Mouse (Mus musculus): ENCODE measurements around the gene Ift172. TPM values are rescaled to one million over a fixed set of nuclear protein-coding genes. Genes with fewer than 3 reads are reported as not detected.

The Ift172 gene
- polyA plus RNA-seq, 1 experiment: 20.9 TPM

DNA sequence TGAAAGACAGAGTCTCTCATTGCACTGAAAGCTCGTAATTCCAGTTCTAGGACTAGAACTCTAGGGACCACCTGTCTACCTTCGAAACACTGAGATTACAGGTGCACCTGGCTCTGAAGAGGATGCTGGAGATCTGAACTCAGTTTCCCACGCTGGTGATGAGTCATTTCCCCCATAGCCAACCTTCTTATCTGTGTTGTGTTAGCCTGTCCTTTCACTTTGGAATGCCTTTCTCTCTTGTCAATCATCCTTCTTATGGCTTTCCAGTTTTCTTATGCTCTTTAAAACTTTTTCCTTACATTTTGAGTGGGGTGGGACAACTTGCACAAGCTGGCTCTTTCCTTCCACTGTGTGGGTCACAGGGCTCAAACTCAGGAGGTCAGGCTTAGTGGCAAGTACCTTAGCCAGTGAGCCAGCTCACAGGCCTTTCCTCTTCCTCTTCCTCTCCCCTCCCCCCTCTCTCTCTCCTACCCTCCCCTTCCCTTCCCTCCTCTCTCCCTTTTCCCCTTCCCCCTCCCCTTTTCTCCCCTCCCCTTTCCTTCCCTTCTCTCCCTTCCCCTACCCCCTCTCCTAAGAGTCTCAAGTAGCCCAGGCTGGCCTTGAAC lies 1.2 kb downstream of the Ift172 start:
- 49% methylated on average over 3 of the region's 3 CpGs for WGBS
- Histone ChIP-seq H3K27ac (ENCODE audit: insufficient read depth, low read depth, low read length) (no peak overlapping the region), H3K27me3 (ENCODE audit: control insufficient read depth, insufficient read depth, low read length) (no peaks in the 10 kb centered on the region), H3K36me3 (ENCODE audit: control insufficient read depth, insufficient read depth, low read length) (peaks cover 3% of the 10 kb centered on the region; the same call in 1 of the 2 replicates), H3K4me3 (ENCODE audit: low read depth, low read length) (no peak overlapping the region), H3K4me1 (ENCODE audit: control insufficient read depth, insufficient read depth, insufficient read length, low read length) (peaks cover 2% of the 10 kb centered on the region; the same call in 1 of the 2 replicates)
- TF ChIP-seq POLR2A (IDR thresholded peaks at IDR 0.05; ENCODE audit: low read depth, low read length): no peak
- no peak for TF ChIP-seq CTCF (IDR thresholded peaks at IDR 0.05; ENCODE audit: extremely low read depth, insufficient read length, insufficient replicate concordance, low read depth, low read length)

DNA sequence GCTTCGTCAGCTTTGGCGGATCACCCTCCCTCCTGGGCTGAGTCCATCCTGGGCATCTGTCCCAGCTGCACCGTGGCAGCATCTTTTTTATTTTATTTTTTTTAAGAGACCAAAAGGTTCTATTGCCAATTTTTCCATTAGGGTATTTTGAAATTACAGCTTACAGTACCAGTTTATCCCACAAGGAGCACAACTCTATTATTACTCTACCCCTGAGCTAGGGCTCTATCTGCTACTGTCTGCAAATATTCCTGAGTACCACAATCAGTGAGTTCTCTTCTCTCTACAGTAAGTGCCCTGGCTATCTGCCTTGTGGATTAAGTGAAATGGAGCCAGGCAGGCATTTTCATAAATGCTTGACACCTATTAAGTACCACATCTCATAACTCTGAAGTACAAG lies 2.3 kb downstream of the Ift172 start:
- TF ChIP-seq CTCF (IDR thresholded peaks at IDR 0.05; ENCODE audit: extremely low read depth, insufficient read length, insufficient replicate concordance, low read depth, low read length): no peak
- no peak for TF ChIP-seq POLR2A (IDR thresholded peaks at IDR 0.05; ENCODE audit: low read depth, low read length)
- Histone ChIP-seq H3K4me1 (ENCODE audit: control insufficient read depth, insufficient read depth, insufficient read length, low read length) (peaks cover 2% of the 10 kb centered on the region; the same call in 1 of the 2 replicates), H3K27me3 (ENCODE audit: control insufficient read depth, insufficient read depth, low read length) (no peaks in the 10 kb centered on the region), H3K36me3 (ENCODE audit: control insufficient read depth, insufficient read depth, low read length) (peaks cover 3% of the 10 kb centered on the region; the same call in 1 of the 2 replicates), H3K27ac (ENCODE audit: insufficient read depth, low read depth, low read length) (peak overlapping the region; percentile 51; the same call in 1 of the 2 replicates), H3K4me3 (ENCODE audit: low read depth, low read length) (no peak overlapping the region)
- WGBS: 68% methylated on average over 3 of the region's 3 CpGs

DNA sequence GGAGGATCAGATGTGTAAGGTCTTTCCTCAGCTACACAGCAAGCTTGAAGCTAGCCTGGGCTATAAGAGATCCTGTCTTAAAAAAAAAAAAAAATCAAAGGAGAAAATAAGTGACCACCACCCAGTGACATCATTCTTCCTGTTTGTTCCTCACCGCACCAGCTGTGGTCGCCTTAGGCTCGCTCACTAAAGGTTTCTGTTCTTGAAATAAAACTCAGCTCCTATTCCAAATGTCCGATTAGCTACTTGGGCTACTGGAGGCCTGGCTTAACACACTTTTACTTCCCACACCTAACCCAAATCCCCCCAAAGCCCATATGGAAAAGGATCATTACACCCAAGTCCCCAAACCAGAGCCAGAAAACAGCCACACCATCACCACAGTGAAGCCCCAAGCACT lies 2.7 kb downstream of the Ift172 start:
- Histone ChIP-seq H3K27ac (ENCODE audit: insufficient read depth, low read depth, low read length) (peak overlapping the region; percentile 51; the same call in 1 of the 2 replicates), H3K4me1 (ENCODE audit: control insufficient read depth, insufficient read depth, insufficient read length, low read length) (peaks cover 2% of the 10 kb centered on the region; the same call in 1 of the 2 replicates), H3K4me3 (ENCODE audit: low read depth, low read length) (no peak overlapping the region), H3K27me3 (ENCODE audit: control insufficient read depth, insufficient read depth, low read length) (no peaks in the 10 kb centered on the region), H3K36me3 (ENCODE audit: control insufficient read depth, insufficient read depth, low read length) (peaks cover 6% of the 10 kb centered on the region; the same call in 1 of the 2 replicates)
- WGBS: 79% methylated on average over 4 of the region's 4 CpGs
- no peak for TF ChIP-seq POLR2A (IDR thresholded peaks at IDR 0.05; ENCODE audit: low read depth, low read length)
- no peak for TF ChIP-seq CTCF (IDR thresholded peaks at IDR 0.05; ENCODE audit: extremely low read depth, insufficient read length, insufficient replicate concordance, low read depth, low read length)

DNA sequence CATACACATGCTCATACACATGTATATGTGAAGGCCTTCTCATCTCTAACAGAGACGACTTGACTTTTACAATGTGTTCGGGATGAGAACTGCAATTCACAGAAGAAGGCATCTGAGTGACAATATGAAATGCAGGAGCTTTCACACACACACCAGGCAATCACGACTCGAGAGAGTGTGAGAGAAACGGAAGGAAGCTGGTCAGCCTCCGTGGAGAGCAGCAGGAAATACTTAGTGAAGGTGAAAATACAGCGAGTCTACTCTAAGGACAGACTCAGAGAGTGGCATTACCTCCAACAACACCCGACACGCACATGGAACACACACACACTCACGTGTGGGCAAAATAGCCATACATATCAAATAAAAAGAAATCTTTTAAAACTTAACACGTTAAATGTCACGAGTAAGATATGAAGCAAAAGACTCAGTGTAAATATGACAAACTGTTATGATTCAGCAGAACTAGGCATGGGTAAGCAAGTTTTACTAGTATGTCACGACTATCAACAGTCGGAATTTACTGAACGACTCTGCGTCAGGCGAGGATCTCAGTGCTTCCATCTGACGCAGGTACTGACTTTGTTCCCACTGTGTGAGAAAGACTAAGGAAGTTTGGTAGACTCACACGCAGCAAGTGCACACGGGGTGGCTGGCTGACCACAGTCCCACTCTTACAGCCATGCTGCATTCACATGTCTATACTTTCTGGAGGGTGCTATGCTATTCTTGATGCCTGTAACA lies 11.5 kb downstream of the Ift172 start:
- Histone ChIP-seq H3K36me3 (ENCODE audit: control insufficient read depth, insufficient read depth, low read length) (peaks cover 6% of the 10 kb centered on the region), H3K27ac (ENCODE audit: insufficient read depth, low read depth, low read length) (no peak overlapping the region), H3K27me3 (ENCODE audit: control insufficient read depth, insufficient read depth, low read length) (no peaks in the 10 kb centered on the region), H3K4me1 (ENCODE audit: control insufficient read depth, insufficient read depth, insufficient read length, low read length) (no peaks in the 10 kb centered on the region), H3K4me3 (ENCODE audit: low read depth, low read length) (no peak overlapping the region)
- TF ChIP-seq POLR2A (IDR thresholded peaks at IDR 0.05; ENCODE audit: low read depth, low read length) (no peak), CTCF (IDR thresholded peaks at IDR 0.05; ENCODE audit: extremely low read depth, insufficient read length, insufficient replicate concordance, low read depth, low read length) (no peak)
- 83% methylated on average over 20 of the region's 20 CpGs for WGBS

DNA sequence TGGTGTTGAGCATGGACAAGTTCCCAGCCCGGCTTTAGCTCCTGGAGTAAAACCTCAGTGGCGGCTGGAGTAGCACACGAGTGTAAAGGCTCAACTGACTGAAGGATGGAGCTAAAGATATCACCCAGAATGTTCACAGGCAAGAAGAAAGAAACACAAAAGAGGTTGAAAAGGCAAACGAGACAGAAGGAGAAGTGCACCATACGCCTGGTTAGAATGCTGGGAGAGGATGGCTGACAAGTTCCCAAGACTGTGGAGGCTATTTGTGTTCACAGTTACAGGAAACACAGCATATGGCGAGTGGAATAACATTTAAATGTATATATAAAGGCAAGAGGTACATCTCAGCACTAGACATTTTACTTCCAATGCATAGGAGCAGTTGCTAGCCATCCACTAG lies 17.9 kb downstream of the Ift172 start:
- no peak overlapping the region for H3K27ac ChIP-seq (ENCODE audit: insufficient read depth, low read depth, low read length)
- no peaks in the 10 kb centered on the region for H3K4me1 ChIP-seq (ENCODE audit: control insufficient read depth, insufficient read depth, insufficient read length, low read length)
- TF ChIP-seq CTCF (IDR thresholded peaks at IDR 0.05; ENCODE audit: extremely low read depth, insufficient read length, insufficient replicate concordance, low read depth, low read length): no peak
- TF ChIP-seq POLR2A (IDR thresholded peaks at IDR 0.05; ENCODE audit: low read depth, low read length): no peak
- peaks cover 5% of the 10 kb centered on the region for H3K36me3 ChIP-seq (ENCODE audit: control insufficient read depth, insufficient read depth, low read length)
- 90% methylated on average over 6 of the region's 6 CpGs for WGBS
- H3K27me3 ChIP-seq (ENCODE audit: control insufficient read depth, insufficient read depth, low read length): no peaks in the 10 kb centered on the region
- H3K4me3 ChIP-seq (ENCODE audit: low read depth, low read length): no peak overlapping the region

DNA sequence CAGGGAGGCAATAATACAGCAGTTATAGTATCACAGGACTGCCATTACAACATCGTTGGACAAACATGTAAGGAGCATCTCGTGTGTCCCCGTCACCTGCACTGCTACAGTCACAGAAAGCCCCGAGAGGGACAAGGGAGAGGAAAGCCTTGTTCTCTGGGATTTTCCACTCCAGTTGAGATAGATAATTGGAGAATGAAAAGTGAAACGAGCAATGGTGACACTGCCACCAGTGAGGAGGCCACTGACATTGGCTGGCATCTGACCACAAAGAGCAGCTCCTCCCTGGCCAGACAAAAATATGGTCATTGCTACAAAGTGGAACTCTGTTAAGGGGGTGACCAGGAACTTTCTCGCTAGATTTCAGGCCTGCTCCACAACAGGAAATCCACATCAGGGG lies 23.2 kb downstream of the Ift172 start:
- Histone ChIP-seq H3K36me3 (ENCODE audit: control insufficient read depth, insufficient read depth, low read length) (peaks cover 4% of the 10 kb centered on the region; the same call in 1 of the 2 replicates), H3K4me3 (ENCODE audit: low read depth, low read length) (no peak overlapping the region), H3K27ac (ENCODE audit: insufficient read depth, low read depth, low read length) (no peak overlapping the region), H3K27me3 (ENCODE audit: control insufficient read depth, insufficient read depth, low read length) (no peaks in the 10 kb centered on the region), H3K4me1 (ENCODE audit: control insufficient read depth, insufficient read depth, insufficient read length, low read length) (no peaks in the 10 kb centered on the region)
- TF ChIP-seq CTCF (IDR thresholded peaks at IDR 0.05; ENCODE audit: extremely low read depth, insufficient read length, insufficient replicate concordance, low read depth, low read length) (no peak), POLR2A (IDR thresholded peaks at IDR 0.05; ENCODE audit: low read depth, low read length) (no peak)
- 79% methylated on average over 6 of the region's 6 CpGs for WGBS

DNA sequence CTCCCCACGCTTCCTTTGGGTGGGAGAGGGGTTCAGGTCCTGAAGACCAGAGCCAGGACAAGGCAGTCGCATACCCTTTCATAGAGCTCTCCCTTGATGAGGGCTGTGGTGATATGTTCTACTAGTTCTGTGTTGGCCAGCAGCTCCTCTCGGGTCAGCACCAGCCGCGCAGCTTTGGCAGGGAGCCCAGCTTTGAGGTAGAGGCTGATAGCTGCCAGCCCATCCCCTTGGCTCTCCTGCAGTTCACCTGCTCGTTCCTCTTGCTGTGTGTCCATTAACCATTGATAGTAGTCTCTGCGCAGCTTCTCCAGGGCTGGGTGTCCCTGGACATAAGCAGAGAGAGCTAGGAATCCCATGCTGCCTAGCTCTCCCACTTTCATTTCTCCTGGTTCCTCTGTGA lies 24.8 kb downstream of the Ift172 start:
- peaks cover 4% of the 10 kb centered on the region; the same call in 1 of the 2 replicates for H3K36me3 ChIP-seq (ENCODE audit: control insufficient read depth, insufficient read depth, low read length)

More for the DNA sequence above, 24.8 kb downstream of the Ift172 start:
- no peak overlapping the region for H3K27ac ChIP-seq (ENCODE audit: insufficient read depth, low read depth, low read length)
- no peak overlapping the region for H3K4me3 ChIP-seq (ENCODE audit: low read depth, low read length)
- TF ChIP-seq POLR2A (IDR thresholded peaks at IDR 0.05; ENCODE audit: low read depth, low read length) (no peak), CTCF (IDR thresholded peaks at IDR 0.05; ENCODE audit: extremely low read depth, insufficient read length, insufficient replicate concordance, low read depth, low read length) (no peak)
- 28% methylated on average over 7 of the region's 7 CpGs for WGBS
- H3K4me1 ChIP-seq (ENCODE audit: control insufficient read depth, insufficient read depth, insufficient read length, low read length): no peaks in the 10 kb centered on the region
- H3K27me3 ChIP-seq (ENCODE audit: control insufficient read depth, insufficient read depth, low read length): no peaks in the 10 kb centered on the region
